Mouse (Mus musculus) heart, adult 8-10 months (tissue): ENCODE data around the gene Mup8. TPM values are rescaled to one million over a fixed set of nuclear protein-coding genes. Genes with fewer than 3 reads are reported as not detected.
"Not testable (repeated sequence)": the region's sequence is repeated elsewhere in the genome, so short reads cannot be mapped to it uniquely, and the experiment has no call there.

ENCODE experiments used
- DNase-seq: peaks from one replicate; pipeline ENCODE4 v3.0.0; 2022; ENCODE audit warnings: low spot score
- total RNA-seq, 4 experiments: library from RNA; stranded (reverse); gene quantifications; 2 replicates each; pipeline ENCODE4 v1.2.4; 2022

Mup8 gene
- not detected for total RNA-seq

- DNase-seq = not testable (repeated sequence)
Observed at GRCm38 (mm10) chr4:60222499-60222898, at the start of gene Mup8. Gene Mup8 (minus strand): TSS chr4:60222599.

DNA sequence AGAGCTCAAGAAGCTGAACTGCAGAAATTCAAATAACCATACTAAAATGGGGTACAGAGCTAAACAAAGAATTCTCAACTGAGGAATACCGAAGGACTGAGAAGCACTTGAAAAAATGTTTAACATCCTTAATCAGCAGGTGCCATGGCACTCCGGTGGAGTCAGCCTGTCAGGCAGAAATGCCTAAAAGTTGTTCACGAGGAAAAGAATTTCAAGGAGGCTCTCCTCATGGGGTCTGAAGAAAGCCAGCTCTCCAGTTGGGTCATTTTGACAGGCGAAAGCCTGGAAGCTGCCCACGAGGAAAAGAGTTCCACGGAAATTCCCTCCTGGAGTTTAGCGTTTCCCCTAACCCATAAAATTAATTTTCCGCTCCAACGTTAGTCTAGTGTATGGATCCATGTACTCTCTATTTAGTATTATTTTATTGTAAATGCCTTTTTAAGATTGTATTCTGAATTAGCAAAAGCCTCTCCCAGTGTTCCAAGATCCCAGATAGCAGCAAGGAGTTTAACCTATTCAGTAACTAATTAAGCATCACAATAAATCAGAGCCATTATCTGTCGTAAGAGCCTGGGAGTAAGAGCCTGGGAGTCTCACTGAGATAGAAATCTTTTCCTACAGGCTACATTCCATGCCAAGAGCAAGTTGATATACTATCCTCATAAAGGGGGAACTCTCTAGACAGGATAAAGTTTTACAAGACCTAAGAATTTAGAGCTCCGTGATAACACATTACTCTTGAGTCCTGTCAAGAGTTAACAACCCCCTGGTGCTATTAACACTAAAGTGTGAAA lies 43.8 kb upstream of the Mup8 start:
- DNase-seq = not testable (repeated sequence)

DNA sequence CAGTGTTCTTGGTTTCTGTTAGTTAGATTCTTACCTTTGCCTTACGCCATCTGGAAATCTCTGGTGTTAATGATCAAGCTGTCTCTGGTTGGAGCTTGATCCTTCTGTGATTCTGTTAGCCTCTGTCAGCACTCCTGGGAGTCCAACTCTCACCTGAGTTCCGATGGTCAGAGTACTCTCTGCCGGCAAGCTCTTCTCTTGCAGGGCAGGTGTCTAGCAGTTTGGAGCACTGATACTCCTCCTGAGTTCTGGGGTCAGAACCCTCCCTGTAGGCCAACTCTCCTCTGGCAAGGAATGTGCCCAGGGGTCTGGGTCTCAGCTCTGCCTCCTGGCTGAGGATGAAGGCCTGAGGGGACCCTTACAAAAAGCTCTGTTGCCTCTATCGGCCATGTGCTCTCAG lies 40.3 kb upstream of the Mup8 start:
- DNase-seq = not testable (repeated sequence)

Other genes with a start within 250 kb of the Mup8 start
- gene Mup7, start 152.1 kb downstream of the Mup8 start, total RNA-seq = not detected
- gene Mup2, start 68.3 kb downstream of the Mup8 start, total RNA-seq = not detected
- gene Mup9, start 199.4 kb upstream of the Mup8 start, total RNA-seq = not detected